Mouse (Mus musculus) kidney, adult 2 months (tissue): ENCODE results near the gene Mas1. TPM values are rescaled to one million over a fixed set of nuclear protein-coding genes. Genes with fewer than 3 reads are reported as not detected.
A peak's percentile ranks its signal among the peaks of the same experiment; 100 is the strongest.

Experiments
- DNase-seq: peaks from one replicate; pipeline ENCODE4 v3.0.0; 2021
- H3K27ac ChIP-seq: fragments of 200-500 bp; 2 replicates; pipeline ENCODE4 v1.5.1; 2012; ENCODE audit warnings: low read depth, low read length, control low read depth, inconsistent platforms; ENCODE audit not compliant: insufficient read depth
- H3K27me3 ChIP-seq: fragments of 200-500 bp; replicated peaks from 2 replicates; pipeline ENCODE4 v1.6.1; 2012; ENCODE audit warnings: mild to moderate bottlenecking, moderate library complexity, low read length, inconsistent platforms; ENCODE audit not compliant: control insufficient read depth, insufficient read depth
- H3K36me3 ChIP-seq: fragments of 200-500 bp; 2 replicates; pipeline ENCODE4 v1.6.1; 2012; ENCODE audit warnings: mild to moderate bottlenecking, moderate library complexity, low read length, inconsistent platforms; ENCODE audit not compliant: control insufficient read depth, insufficient read depth
- H3K4me1 ChIP-seq: fragments of 200-500 bp; 2 replicates; pipeline ENCODE4 v1.6.1; 2011; ENCODE audit warnings: low read length; ENCODE audit not compliant: control insufficient read depth, insufficient read depth
- H3K4me3 ChIP-seq: fragments of 200-500 bp; 2 replicates; pipeline ENCODE4 v1.5.1; 2011; ENCODE audit warnings: mild to moderate bottlenecking, low read depth, low read length, control low read depth; ENCODE audit not compliant: insufficient read depth
- CTCF ChIP-seq: fragments of 200-500 bp; conservative IDR thresholded peaks from 2 replicates; pipeline ENCODE4 v1.5.1; 2011; ENCODE audit warnings: low read depth, mild to moderate bottlenecking, control low read depth, low read length, moderate library complexity, mixed read lengths; ENCODE audit not compliant: insufficient read depth, insufficient read length
- POLR2A ChIP-seq: fragments of 200-500 bp; IDR thresholded peaks from one replicate; pipeline ENCODE4 v1.6.1; 2011; ENCODE audit warnings: low read depth, low read length, control low read depth
- WGBS: fragments of 180-500 bp; shearing (Covaris S2); methylation state at CpG from one replicate; pipeline ENCODE4 v1.1.7; 2018; 5-methylcytosine and 5-hydroxymethylcytosine counted together
- polyA plus RNA-seq: library from polyadenylated mRNA; depleted of rRNA; stranded (reverse); fragments of >200 nt; gene quantifications from 2 replicates; pipeline ENCODE4 v1.2.3, GENCODE M21; 2012; rRNA removed

Gene Mas1
- polyA plus RNA-seq, 1 experiment, result 0.48 TPM

- peaks cover 13% of the 10 kb centered on the region for H3K4me1 ChIP-seq
- no peak for DNase-seq
- WGBS, result 84% methylated on average over 3 of the region's 3 CpGs
- H3K27ac ChIP-seq, result no peak overlapping the region
- H3K27me3 ChIP-seq, result no peaks in the 10 kb centered on the region
- TF ChIP-seq CTCF (no peak), POLR2A (no peak)
- H3K4me3 ChIP-seq, result no peak overlapping the region
- no peaks in the 10 kb centered on the region for H3K36me3 ChIP-seq
Measured at GRCm38 (mm10) chr17:12796633-12797032, 71.3 kb downstream of the Mas1 start.

- no peak overlapping the region for H3K4me3 ChIP-seq
- WGBS, result 42% methylated on average over 8 of the region's 8 CpGs
- H3K4me1 ChIP-seq, result peaks cover 25% of the 10 kb centered on the region
- TF ChIP-seq POLR2A (no peak), CTCF (no peak)
- DNase-seq, result peak; percentile 93
- no peaks in the 10 kb centered on the region for H3K36me3 ChIP-seq
- H3K27me3 ChIP-seq, result no peaks in the 10 kb centered on the region
- H3K27ac ChIP-seq, result 0 out of 2 replicates have a peak overlapping the region, but pooled peaks have one; percentile 1
Measured at GRCm38 (mm10) chr17:12793660-12794406, 74.1 kb downstream of the Mas1 start.

- H3K27me3 ChIP-seq, result no peaks in the 10 kb centered on the region
- H3K27ac ChIP-seq, result peak overlapping the region; percentile 79
- peaks cover 25% of the 10 kb centered on the region for H3K4me1 ChIP-seq
- TF ChIP-seq POLR2A (no peak), CTCF (no peak)
- H3K36me3 ChIP-seq, result no peaks in the 10 kb centered on the region
- H3K4me3 ChIP-seq, result no peak overlapping the region
- peak; percentile 96 for DNase-seq
- 51% methylated on average over 11 of the region's 11 CpGs for WGBS
Measured at GRCm38 (mm10) chr17:12792422-12793206, 75.3 kb downstream of the Mas1 start.

- Histone ChIP-seq H3K27ac (peak overlapping the region; percentile 63; the same call in 1 of the 2 replicates), H3K36me3 (no peaks in the 10 kb centered on the region), H3K27me3 (no peaks in the 10 kb centered on the region), H3K4me1 (peaks cover 25% of the 10 kb centered on the region), H3K4me3 (no peak overlapping the region)
- DNase-seq, result peak; percentile 54
- WGBS, result 49% methylated on average over 4 of the region's 4 CpGs
- no peak for TF ChIP-seq POLR2A
- TF ChIP-seq CTCF, result no peak
Measured at GRCm38 (mm10) chr17:12791420-12791819, 76.5 kb downstream of the Mas1 start.

- TF ChIP-seq CTCF, result no peak
- no peak for TF ChIP-seq POLR2A
- Histone ChIP-seq H3K36me3 (no peaks in the 10 kb centered on the region), H3K4me3 (no peak overlapping the region), H3K27ac (no peak overlapping the region), H3K27me3 (no peaks in the 10 kb centered on the region), H3K4me1 (peaks cover 25% of the 10 kb centered on the region)
- 53% methylated on average over 5 of the region's 5 CpGs for WGBS
- no peak for DNase-seq
Measured at GRCm38 (mm10) chr17:12791079-12791406, 76.9 kb downstream of the Mas1 start.

Other genes with a start within 250 kb of the Mas1 start
- gene Slc22a1, start 192.3 kb downstream of the Mas1 start, polyA plus RNA-seq, result 468 and 516 TPM in 2 replicates
- gene Igf2r, start 98.5 kb downstream of the Mas1 start, polyA plus RNA-seq, result 24.8 and 27.0 TPM in 2 replicates
- gene Mrgprh, start 7.9 kb upstream of the Mas1 start, polyA plus RNA-seq, result 0.31 and 0.52 TPM in 2 replicates
- gene Pnldc1, start 42.1 kb upstream of the Mas1 start, polyA plus RNA-seq, result 1.7 and 2.1 TPM in 2 replicates
- 51.8 and 78.4 TPM in 2 replicates for gene Tcp1, start 47.6 kb upstream of the Mas1 start, polyA plus RNA-seq
- gene Mrpl18, start 48.2 kb upstream of the Mas1 start, polyA plus RNA-seq, result 46.1 and 48.9 TPM in 2 replicates
- gene Acat3, start 72.5 kb upstream of the Mas1 start, polyA plus RNA-seq, result 8.4 and 10.3 TPM in 2 replicates
- 44.3 and 54.3 TPM in 2 replicates for gene Acat2, start 92.6 kb upstream of the Mas1 start, polyA plus RNA-seq
- gene Wtap, start 126.0 kb upstream of the Mas1 start, polyA plus RNA-seq, result 17.3 and 23.9 TPM in 2 replicates
- 731 and 1,146 TPM in 2 replicates for gene Sod2, start 138.7 kb upstream of the Mas1 start, polyA plus RNA-seq
- 0.11 and 0.22 TPM in 2 replicates for gene Gpr31b, start 184.2 kb upstream of the Mas1 start, polyA plus RNA-seq
- gene Tcp10b, start 193.0 kb upstream of the Mas1 start, polyA plus RNA-seq, result 0.14 and 0.42 TPM in 2 replicates